Mouse (Mus musculus) embryo, embryonic 11 days (tissue): ENCODE measurements around the gene Prr19.

ENCODE experiments used
- DNase-seq: peaks from one replicate; pipeline ENCODE4 v3.0.0-alpha.2; 2015

Gene Prr19

DNA sequence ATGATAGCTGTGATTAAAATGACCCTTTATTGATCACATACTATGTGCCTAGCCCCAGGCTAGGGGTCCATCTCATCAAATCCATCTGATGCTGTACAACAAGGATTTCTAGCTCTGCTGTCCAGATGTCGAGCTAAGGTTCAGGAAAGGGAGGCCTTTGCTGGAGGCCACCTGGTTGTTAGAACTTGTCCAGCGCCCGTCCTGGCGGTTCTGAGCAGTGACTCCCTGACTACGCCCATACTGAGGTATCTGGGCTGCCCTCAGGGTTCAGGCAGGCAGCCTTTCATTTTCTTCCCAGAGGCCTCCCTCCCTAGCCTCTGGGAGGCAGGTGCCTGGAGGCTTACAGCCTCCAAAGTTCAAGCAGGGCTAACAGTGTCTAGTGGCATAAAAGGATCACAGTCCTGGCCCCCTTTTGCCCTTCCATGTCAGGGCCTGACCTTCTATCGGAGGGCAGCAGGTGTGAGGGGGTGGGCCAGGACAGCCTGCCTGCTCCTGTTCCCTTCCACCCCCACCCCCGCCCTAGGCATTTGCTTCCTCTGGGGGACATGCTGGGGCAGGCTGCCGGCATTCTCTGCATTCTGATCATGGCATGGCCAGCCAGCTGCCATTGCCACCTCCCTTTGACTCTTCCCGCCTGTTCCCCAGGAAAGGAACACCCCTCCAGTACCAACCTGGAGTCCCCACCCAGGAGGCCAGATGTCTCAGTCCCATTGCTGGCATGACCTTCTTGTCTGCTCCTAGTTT, 25.5 kb upstream of the Prr19 start:
- no peak for DNase-seq

DNA sequence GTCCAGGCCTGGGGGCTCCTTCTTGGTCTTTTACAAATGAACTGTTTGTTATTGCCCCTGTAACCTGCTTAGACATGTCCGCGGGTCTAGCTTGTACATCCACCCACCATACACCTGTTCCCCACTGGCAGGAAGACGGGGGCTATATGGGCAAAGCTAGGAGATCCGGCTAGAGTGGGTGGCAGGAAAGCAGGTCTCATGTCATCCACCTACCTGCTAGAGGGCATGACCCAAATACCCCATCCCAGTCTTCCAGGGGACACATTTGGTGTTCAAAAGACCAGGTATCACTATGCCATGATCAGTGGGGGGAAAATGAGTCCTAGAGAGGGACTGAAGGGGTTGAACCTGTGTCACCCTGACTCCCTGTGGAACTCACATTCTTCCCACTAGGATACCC, 23.8 kb upstream of the Prr19 start:
- no peak for DNase-seq

DNA sequence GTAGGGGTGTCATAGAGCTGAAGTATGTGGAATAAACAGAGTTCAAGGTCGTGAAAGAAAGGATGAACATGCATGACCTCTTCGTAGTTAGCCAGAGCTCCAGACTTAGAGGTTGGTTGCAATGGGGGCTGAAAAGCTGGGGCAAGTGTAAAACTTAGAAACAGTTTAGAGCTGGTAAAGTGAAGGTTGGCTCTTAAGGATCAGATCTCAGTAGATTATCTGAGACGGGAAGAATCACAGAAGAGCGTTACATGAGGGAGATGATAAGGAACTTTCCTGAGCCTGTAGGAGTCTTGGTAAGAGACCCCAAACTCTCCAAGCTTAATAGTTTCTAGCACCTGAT, 23.2 kb upstream of the Prr19 start:
- no peak for DNase-seq

DNA sequence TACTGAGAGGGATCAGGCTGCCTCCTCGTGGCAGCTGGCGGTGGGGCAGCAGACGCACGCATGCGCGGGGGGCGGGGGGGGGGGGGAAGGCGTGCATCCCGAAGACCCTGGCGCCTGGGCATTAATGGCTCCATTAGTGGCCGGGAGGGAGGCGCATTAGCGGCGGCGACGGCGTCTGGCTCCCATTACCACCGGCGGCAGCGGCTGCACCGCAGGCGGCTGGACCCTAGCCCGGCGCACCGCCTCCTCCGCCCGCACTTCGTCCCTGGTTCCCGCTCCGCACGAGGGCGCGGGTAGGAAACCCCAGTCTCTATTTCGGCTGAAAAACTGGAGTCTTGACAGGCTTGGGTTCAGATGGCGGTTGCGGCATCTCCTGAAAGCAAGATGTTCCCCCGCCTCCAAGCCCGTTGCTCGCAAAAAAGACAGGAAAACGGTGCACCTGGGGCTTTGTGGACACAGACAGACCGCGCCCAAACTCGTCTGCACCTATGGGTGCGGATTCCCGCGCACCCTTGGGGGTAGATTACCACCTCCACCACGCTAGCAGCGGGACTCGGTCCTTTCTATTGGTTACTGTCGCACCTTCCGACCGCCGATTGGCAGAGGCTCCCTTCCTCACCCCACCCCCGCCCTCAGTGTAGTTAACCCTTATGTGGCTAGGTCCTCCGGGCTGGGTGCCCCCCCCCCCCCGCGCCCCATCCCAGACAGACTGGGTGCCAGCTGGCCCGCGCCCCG, 22.7 kb upstream of the Prr19 start:
- DNase-seq = peak; percentile 90

DNA sequence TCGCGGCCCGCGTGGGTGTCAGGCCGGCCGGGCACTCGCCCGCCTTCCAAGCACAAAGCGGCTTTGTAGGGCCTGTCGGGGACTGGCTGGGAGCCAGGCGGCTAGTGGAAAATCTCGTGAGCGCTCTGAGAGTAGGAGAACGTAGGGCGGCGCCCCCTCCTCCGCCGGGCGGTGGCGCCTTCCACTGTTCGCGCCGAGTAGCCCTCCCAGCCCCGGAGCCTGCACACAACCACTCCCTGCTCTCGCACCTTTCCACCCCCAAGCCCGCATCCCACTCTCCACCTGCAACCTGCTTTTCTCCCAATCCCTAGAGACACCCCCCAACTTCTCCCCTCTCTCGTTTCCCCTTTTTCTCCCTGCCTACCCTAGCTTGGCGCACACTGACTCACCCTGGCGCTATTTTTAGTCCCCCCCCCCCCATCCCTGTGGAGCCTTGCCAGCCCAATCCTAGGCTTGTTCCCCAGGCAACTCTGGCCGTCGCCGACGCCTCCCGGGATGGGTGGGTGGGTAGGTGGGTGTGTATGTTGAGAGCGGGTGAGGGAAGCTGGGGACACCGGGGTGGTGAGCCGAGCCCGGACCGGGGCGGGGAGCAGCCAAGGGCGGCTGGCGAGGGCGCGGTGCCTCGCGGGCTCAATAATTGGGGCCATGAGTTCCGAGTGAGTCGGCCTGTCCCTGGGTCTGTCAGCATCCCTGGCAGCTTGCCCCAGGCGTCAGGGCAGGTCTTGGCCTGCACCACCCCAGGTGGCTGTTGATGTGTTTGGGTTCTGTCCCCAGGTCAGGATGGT, 21.9 kb upstream of the Prr19 start:
- DNase-seq = peak; percentile 92

DNA sequence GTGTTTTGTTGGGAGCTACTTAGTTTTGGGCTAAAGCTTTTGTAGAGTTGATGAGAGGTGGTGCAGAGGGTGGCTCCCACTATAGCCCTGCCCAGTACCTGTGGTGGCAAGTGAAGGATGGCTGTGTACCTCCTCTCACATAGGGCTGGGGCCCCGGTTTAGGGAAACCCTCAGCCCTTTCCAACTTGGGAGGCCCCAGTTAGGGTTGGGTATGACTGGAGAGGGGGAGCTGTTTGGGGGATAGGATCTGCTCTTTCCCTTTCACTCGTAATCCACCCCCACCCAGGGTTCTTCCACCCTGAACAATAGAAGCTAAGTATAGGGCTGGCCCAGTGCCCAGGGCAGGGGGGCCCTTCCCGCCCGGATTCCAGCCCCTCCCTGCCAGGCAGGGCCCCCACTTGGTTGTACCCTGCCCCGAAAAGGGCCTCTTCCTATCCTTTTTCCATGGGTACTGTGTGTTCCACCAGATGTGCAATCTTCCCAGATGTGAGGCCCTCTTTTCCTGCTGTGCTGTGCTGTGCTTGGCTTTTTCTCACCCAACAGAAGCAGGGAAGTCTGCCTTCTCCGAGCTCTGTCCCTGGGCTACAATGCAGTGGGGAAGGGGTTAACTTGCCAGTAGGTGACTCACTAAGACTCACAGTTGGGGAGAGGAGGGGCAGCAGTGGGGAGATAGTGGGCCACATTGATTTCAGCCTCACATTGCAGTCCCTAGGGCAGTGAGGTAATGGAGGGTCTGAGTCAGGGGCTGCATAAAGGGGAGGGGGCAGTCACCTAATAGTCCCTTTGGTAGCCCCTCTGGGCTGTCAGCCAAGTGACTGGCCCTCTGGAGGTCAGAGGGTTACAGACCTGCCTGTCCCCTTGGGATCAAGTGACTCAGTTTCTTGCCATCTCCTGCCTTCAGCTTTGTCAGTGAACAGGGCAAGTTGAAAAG, 21.1 kb upstream of the Prr19 start:
- peak; percentile 63 for DNase-seq

DNA sequence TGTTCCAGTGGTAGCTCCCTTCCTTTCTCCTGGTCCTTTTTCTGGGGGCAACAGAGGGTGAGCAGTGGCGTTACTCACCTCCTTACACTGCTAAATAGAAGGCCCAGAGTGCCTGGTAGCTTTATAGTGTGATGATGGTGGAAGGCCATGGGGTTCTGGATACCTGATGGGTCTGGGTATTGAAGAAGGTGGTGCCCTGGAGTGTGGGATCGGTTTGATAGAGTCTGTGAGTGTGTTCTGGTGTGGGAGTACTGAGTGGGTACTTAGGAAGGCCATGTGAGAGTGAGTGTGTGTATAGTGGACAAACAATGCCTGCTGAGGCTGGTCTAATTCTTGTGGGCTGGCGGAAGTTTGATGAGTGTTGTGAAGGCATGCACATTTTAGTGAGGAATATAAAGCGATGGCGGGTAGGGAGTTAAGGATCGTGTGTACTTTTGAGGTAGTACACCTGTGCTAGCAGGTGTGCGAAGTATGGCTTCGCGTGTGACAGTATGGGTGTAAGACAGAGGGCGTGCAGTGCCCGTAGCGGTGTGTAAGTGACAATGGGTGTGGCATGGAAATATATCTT, 20.0 kb upstream of the Prr19 start:
- DNase-seq = no peak

DNA sequence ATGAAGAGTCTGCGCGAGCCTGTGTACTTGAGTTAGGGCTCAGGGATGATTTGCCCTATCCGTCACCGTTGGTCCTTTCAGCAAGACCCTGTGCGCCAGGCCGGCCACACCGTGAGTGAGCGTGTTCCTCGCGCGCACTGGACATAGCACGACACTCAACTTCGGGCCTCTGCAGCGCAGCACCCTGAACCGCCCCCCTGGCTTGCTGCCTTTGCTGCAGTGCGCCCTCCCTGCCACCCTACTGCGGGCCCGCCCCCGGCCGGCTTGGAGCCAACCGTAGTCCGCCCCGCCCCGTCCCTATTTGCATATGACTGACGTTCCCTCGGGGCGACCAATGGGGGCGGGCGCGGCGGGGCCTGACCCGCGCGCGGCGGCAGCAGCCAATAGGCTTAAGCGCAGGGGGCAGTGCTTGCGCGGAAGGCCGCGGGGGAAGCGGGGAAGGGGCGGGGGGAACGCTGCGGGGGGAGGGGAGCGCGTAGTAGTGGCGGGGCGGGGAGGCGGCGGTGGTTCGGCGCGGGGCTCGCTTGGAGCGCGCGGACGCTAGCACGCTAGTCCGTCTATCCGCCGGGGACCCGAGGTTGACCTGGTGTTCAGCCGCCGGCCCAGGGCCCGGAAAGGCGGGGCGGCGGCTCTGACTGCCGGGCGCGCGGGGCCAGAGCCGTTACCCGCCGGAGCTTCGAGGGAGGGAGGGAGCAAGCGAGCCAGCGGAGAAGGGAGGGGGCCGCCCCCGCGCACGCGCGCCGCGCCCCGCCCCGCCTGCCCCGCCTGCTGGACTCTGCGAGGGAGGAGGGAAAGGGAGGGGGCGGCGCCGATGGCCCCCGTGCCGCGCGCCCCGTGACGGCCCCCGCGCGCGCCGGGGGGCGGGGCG, 19.2 kb upstream of the Prr19 start:
- DNase-seq = peak; percentile 99

DNA sequence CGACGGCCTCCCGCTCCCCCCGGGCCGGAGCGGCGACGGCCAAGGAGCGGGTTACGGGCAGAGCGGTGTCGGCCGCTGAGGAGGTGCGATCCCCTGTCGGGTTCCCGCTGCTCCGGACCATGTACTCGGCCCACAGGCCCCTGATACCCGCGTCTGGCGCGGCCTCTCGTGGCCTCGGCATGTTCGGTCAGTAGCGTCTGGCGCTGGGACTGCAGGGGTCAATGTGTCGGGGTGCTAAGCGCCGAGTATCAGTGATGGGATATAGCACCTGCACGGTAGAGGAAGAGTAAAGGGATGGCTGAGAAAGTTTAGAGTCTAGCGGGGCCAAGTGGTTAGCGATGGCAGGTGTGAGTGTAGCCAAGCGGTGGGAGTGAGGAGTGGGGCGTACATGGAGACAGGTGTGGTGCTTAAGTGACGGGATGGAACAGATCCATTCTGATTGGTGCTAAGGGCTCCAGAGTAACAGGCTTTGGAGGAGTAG, 18.4 kb upstream of the Prr19 start:
- DNase-seq = no peak

DNA sequence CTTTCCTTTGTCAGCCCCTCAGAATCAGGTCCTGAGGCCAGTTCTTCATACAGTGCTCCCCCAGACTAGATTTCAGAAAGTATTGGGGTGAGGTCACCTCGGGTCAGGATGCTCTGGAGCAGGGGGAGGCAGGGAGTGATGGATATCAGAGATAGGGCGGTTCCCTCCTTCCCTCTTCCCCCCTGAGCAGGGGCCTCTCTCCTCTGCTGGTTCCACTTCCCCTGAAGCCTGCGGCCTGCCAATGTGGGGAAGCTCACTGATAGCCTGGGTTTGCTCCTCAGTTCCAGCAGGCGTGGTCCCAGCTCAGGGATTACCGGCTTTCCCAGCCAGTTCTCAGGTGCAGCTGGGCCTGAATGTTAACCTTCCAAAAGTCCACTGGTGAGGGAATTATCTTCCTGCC, 17.6 kb upstream of the Prr19 start:
- DNase-seq = peak; percentile 26

DNA sequence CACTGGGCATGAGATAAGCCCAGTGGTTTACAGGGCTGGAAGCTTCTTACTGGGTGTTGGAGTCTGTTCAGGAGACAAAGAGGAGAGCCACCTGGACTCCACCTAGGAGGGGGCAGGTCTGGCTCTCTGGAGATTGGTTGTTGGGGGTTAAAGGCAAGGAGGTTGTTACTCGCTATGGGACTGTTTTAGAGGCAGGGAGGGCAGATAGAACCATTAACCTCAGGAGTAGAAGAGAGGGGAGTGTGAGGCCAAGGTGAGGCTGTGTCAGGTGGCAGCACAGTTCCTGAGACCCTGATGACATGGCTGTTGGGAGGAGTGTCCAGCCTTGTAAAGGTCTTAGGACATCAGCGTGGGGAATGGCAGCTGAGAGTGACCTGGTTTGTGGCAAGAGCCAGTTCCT, 17.0 kb upstream of the Prr19 start:
- no peak for DNase-seq

DNA sequence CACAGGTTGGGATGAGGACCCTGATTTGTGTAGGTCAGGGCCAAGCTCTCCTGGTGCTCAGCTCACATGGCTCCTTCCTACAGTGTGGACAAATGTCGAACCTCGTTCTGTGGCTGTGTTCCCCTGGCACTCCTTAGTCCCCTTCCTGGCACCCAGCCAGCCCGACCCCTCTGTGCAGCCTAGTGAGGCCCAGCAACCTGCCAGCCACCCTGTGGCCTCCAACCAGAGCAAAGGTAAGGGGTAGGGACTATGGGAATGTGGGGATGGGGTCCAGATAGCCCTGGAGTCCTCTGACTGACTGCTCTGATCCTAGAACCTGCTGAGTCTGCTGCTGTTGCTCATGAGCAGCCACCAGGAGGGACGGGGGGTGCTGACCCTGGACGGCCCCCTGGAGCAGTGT, 16.4 kb upstream of the Prr19 start:
- no peak for DNase-seq

DNA sequence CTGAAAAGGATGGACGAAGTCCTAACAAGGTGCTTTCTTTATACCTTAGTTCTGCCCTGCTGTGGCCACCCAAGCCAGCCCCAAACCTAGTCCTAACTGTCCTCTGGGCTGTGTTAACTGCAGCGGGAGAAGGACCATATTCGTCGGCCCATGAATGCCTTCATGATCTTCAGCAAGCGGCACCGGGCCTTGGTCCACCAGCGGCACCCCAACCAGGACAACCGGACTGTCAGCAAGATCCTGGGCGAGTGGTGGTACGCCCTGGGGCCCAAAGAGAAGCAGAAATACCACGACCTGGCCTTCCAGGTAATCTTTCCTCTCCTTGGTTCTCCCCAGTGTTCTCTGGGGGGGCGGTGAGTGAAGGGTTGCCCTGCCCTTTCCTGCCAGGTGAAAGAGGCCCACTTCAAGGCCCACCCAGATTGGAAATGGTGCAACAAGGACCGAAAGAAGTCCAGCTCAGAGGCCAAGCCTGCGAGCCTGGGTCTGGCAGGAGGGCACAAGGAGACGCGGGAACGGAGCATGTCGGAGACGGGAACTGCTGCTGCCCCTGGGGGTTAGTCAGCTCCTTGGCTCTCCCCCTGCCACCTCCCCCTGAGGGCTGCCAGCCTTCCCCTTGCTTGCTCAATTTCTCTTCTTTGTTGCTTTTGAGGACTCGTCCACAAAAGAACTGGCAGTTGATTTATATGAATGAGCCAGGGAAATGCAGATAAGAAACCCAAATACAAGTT, 15.5 kb upstream of the Prr19 start:
- DNase-seq = no peak

DNA sequence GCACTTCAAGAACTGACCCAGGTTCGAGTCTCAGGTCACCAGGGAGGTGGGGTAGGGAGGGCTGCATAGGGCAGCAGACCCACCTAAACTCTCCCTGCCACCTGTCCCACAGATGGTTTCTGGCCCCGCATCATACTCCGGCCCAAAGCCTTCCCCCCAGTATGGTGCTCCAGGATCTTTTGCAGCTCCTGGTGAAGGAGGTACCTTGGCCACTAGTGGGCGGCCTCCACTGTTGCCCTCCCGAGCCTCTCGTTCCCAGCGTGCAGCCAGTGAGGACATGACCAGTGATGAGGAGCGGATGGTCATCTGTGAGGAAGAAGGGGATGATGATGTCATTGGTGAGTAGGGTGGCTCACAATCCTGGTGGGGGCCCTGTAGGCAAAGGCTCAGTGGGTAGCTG, 14.2 kb upstream of the Prr19 start:
- DNase-seq = no peak

DNA sequence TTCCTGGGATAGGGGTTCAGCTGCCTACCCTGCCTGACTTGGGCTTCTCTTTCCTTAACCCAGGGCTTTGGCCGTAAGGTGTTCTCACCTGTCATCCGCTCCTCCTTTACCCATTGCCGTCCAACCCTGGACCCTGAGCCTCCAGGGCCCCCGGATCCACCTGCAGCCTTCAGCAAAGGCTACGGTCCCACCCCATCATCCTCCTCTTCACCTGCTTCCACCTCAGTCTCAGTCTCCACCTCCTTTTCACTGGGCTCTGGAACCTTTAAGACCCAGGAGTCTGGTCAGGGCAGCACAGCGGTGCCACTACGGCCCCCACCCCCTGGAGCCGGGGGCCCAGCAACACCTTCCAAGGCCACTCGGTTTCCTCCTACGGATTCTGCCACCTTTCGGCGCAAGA, 13.2 kb upstream of the Prr19 start:
- no peak for DNase-seq

DNA sequence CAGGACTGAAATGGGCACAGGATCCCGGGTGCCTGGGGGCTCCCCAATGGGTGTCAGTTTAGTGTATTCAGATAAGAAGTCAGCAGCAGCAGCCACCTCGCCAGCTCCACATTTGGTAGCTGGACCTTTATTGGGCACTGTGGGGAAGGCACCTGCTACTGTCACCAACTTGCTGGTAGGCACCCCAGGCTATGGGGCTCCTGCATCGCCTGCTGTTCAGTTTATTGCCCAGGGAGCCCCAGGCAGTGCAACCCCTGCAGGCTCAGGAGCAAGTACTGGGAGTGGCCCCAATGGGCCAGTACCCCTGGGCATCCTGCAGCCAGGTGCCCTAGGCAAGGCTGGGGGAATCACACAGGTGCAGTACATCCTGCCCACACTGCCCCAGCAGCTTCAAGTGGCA, 12.5 kb upstream of the Prr19 start:
- DNase-seq = no peak

DNA sequence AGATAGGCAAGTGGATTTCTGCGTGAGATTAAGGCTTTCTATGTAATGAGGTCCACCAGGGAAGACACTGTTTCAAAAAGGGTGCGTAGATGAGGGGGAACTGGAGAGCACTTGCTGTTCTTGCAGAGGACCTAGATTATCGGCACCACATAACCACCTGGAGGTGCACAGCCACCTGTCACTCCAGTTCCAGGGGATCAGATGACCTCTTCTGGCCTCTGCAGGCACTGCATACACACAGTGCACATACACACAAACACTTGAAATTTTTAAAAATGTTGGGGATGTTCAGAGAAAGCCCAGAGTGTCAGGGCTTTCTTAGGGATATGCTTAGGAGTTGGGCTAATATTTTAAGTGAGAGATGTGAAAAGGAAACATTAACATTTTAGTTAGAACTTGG, 11.3 kb upstream of the Prr19 start:
- DNase-seq = no peak

DNA sequence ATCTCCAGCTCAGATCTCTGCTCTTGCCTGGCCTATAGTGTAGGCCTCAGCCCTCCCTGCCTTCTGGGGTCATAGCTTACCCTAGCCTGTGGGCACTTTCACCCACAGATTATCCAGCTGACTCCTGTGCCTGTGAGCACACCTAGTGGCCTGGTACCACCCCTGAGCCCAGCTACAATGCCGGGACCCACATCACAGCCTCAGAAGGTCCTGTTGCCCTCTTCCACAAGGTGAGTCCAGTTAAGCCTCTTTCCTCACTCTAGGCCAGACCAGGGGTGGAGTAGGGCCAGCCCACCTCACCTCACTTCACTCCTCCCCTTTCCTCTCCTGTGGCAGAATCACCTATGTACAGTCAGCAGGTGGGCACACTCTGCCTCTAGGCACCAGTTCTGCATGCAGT, 10.7 kb upstream of the Prr19 start:
- DNase-seq = no peak

DNA sequence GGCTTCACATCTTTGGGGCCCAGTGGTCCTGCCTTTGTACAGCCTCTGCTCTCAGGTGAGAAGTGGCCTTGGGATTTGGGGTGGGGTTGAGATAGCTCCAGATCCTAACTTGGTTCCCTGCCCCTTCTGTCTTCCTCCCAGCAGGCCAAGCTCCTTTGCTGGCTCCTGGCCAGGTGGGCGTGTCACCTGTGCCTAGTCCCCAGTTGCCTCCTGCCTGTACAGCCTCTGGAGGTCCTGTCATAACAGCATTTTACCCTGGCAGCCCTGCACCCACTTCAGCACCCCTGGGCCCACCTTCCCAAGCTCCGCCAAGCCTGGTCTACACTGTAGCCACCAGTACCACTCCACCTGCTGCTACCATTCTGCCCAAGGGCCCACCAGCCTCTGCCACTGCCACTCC, 10.3 kb upstream of the Prr19 start:
- no peak for DNase-seq

DNA sequence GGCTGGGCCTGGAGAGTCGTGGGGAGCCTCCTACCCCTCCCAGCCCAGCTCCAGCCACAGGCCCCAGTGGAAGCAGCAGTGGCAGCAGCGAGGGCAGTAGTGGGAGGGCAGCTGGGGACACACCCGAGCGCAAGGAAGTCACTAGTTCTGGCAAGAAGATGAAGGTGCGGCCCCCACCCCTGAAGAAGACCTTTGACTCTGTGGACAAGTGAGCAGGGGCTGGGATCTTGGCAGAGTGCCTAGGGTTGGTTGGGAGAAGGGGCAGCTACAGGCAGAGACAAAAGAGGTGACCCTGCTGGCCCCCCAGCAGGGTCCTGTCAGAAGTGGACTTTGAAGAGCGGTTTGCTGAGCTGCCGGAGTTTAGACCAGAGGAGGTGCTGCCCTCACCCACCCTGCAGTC, 9.1 kb upstream of the Prr19 start:
- DNase-seq = no peak
